Mouse (Mus musculus) forebrain, embryonic 15.5 days (tissue): ENCODE measurements at regions not wholly inside any gene's neighbourhood (a gene's known extent, or its start where the extent isn't known, plus 50 kb on each side); places are given as distances from the start of the nearest gene placed in this dataset.

Experiments
- ATAC-seq: fragments of 200-750 bp; cut with Nextera tagmentation; replicated peaks from 2 replicates; pipeline ENCODE4 v1.8.0; 2017; ENCODE audit warnings: mild to moderate bottlenecking, moderate TSS enrichment, moderate library complexity
- H3K27ac ChIP-seq: fragments of 300-500 bp; sonication (generic); replicated peaks from 2 replicates; pipeline ENCODE4 v1.5.1; 2015; ENCODE audit warnings: mild to moderate bottlenecking, inconsistent platforms
- H3K27me3 ChIP-seq: fragments of 300-500 bp; sonication (generic); 2 replicates; pipeline ENCODE4 v1.6.1; 2015; ENCODE audit warnings: inconsistent platforms
- H3K36me3 ChIP-seq: fragments of 300-500 bp; sonication (generic); 2 replicates; pipeline ENCODE4 v1.6.1; 2015; ENCODE audit warnings: mild to moderate bottlenecking, inconsistent platforms
- H3K4me1 ChIP-seq: fragments of 300-500 bp; sonication (generic); 2 replicates; pipeline ENCODE4 v1.6.1; 2015; ENCODE audit warnings: inconsistent platforms
- H3K4me2 ChIP-seq: fragments of 300-500 bp; sonication (generic); replicated peaks from 2 replicates; pipeline ENCODE4 v1.6.1; 2015; ENCODE audit warnings: mild to moderate bottlenecking, inconsistent platforms
- H3K4me3 ChIP-seq: fragments of 300-500 bp; sonication (generic); 2 replicates; pipeline ENCODE4 v1.5.1; 2015; ENCODE audit warnings: mild to moderate bottlenecking, inconsistent platforms
- H3K9ac ChIP-seq: fragments of 300-500 bp; sonication (generic); replicated peaks from 2 replicates; pipeline ENCODE4 v1.6.1; 2015; ENCODE audit warnings: mild to moderate bottlenecking, inconsistent platforms
- H3K9me3 ChIP-seq: fragments of 300-500 bp; sonication (generic); 2 replicates; pipeline ENCODE4 v1.6.1; 2016; ENCODE audit warnings: inconsistent platforms
- WGBS: fragments of 180-500 bp; shearing (Covaris S2); methylation state at CpG from one replicate; pipeline ENCODE4 v1.1.7; 2015; ENCODE audit warnings: mixed read lengths; 5-methylcytosine and 5-hydroxymethylcytosine counted together

DNA sequence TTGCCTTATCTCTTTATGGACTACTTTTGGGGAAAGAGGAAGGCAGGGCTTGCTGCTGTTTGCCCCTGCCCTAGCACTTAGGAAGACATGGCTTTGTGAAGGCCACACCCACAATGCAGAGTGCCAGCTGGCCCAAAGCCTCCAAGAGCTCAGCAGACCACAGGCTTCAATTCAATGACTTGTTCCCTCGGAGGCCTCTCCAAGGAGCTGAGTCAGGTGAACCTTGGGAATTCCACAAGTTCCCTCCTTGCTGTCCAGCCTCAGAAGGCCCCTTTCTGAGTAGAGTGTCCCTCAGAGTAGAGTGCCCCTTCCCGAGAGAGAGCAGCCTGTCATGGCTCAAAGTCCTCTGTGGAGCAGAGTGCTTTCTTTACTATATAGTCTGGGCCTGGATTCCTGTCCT, 177.9 kb downstream of the Gadd45g start:
- ATAC-seq = 0 out of 2 replicates have a peak, but pooled peaks have one; percentile 21
- H3K4me1 ChIP-seq = peaks cover 23% of the 10 kb centered on the region
- no peak overlapping the region for H3K9ac ChIP-seq
- H3K36me3 ChIP-seq = no peaks in the 10 kb centered on the region
- H3K4me2 ChIP-seq = no peak overlapping the region
- WGBS = 60% methylated on average over 2 of the region's 2 CpGs
- no peaks in the 10 kb centered on the region for H3K27me3 ChIP-seq
- no peak overlapping the region for H3K4me3 ChIP-seq
- H3K9me3 ChIP-seq = no peaks in the 10 kb centered on the region
- no peak overlapping the region for H3K27ac ChIP-seq

DNA sequence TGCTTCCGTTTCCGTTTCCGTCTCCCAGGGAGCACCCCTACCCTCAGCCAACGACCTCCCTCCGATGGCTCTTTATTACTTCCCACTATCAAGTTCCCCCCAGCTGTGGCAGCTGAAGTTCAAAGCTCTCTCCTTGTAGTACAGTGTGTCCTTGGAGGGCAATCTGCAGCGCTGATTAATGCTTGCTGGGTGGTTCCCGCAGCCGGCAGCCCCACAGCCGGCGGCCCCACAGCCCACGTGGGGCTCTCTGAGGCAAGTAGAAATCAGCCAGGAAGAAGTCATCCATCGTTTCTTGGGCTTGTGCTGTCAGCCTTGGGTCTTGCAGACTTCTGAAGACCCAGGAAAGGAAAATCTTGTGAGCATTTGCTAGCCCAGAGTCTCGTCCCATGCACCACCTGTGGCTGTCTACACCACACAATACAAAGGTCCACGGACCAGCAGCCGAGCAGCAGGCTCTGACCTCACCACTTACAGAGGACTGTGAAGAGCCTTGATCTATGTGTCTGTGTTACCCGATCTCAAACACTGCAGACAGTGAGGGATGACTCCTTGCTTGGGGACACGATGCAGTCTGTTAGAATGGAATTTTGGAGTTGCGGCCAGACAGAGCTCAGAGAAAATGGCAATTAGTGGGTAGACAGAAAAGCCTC, 178.5 kb downstream of the Gadd45g start:
- no peaks in the 10 kb centered on the region for H3K27me3 ChIP-seq

DNA sequence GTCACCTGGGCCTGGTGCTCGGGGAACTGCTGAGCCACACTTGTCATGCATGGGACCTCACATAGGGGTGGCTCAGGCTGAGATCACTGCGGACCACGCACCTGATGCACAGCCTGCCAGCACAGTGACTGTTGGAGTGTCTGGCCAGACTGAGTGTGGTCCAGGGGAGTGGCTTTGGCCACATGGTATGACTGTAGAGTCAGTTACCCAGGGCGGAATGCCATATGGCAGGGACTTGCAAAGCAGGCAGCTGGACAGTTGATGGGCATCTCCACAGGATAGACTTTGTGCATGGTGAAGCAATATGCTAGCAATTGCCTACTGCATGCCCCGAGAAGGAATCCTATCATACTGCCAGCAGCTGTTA, 179.0 kb downstream of the Gadd45g start:
- Histone ChIP-seq H3K36me3 (no peaks in the 10 kb centered on the region), H3K9ac (no peak overlapping the region), H3K4me2 (no peak overlapping the region), H3K27me3 (no peaks in the 10 kb centered on the region), H3K27ac (no peak overlapping the region), H3K9me3 (no peaks in the 10 kb centered on the region), H3K4me3 (no peak overlapping the region), H3K4me1 (peaks cover 19% of the 10 kb centered on the region)
- ATAC-seq = no peak
- WGBS = 84% methylated on average over 5 of the region's 5 CpGs

More for the DNA sequence above, 178.5 kb downstream of the Gadd45g start:
- no peak overlapping the region for H3K27ac ChIP-seq
- H3K9me3 ChIP-seq = no peaks in the 10 kb centered on the region
- H3K4me3 ChIP-seq = no peak overlapping the region
- H3K4me1 ChIP-seq = peaks cover 19% of the 10 kb centered on the region
- ATAC-seq = no peak
- no peak overlapping the region for H3K9ac ChIP-seq
- no peak overlapping the region for H3K4me2 ChIP-seq
- 60% methylated on average over 18 of the region's 18 CpGs for WGBS
- no peaks in the 10 kb centered on the region for H3K36me3 ChIP-seq

DNA sequence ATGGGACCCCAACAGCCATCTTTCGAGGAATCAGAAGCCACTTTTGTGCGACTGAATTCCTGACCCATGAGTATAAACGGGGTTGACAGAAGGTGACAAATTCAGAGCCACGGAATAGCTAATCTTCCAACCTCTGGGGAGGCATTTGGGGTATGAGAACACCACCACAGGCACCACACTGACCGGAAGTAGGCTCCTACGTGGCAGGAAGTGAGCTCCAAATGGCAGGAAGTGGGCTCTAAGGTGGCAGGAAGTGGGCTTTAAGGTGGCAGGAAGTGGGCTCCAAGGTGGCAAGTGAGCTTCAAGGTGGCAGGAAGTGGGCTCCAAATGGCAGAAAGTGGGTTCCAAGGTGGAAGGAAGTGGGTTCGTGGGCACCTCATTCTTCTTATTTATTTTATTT, 179.8 kb downstream of the Gadd45g start:
- no peak overlapping the region for H3K9ac ChIP-seq
- H3K36me3 ChIP-seq = no peaks in the 10 kb centered on the region
- peaks cover 14% of the 10 kb centered on the region for H3K4me1 ChIP-seq
- no peak overlapping the region for H3K4me3 ChIP-seq
- no peak overlapping the region for H3K4me2 ChIP-seq
- 92% methylated on average over 7 of the region's 7 CpGs for WGBS
- no peak for ATAC-seq
- no peaks in the 10 kb centered on the region for H3K9me3 ChIP-seq
- no peaks in the 10 kb centered on the region for H3K27me3 ChIP-seq
- H3K27ac ChIP-seq = no peak overlapping the region

DNA sequence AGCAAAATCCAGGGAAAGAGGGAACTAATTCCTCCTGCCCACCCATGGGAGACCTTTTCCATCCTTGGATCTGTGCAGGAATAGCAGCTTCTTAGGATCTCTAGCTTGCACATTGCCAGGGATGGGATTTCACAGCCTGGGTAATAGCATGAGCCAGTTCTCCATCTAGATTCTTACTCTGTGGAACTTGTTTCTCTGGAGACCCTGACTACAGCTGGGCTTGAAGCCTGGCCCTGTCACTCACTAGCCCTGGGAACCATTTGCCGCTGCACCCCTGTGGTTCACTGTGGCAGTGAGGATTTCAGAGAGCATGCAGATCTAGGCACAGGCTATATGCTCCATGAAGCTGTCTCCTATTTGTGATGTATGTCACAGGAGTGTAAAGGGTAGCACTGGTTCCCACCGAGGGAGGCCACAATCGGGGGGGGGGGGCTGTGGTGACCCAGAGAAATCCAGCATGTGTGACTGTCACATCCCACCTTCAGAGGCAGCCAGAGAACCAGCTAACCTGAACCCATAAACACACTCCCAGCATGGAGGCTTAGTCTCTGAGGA, 183.5 kb downstream of the Gadd45g start:
- 75% methylated on average over 3 of the region's 3 CpGs for WGBS

DNA sequence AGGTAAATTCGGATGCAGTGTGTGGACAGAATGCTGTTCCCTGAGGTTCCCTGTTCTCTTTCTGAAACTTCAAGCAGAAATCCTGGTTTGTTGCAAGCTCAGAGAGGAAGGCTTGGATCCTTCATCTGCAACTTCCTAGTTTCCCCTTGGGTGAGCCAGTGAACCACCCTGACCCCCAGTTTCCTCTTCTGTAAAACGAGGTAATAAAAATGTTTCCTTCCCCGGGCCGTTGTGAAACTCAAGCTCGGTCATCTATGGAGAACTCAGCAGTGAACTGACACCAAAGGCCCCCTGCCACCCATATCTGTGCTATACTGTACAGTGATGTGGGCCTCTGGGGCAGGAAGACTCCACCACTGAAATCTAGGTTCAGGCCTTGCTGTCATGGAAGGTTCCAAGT, 185.0 kb downstream of the Gadd45g start:
- H3K9ac ChIP-seq = no peak overlapping the region
- ATAC-seq = no peak
- no peaks in the 10 kb centered on the region for H3K9me3 ChIP-seq
- WGBS = 86% methylated on average over 5 of the region's 5 CpGs
- H3K4me3 ChIP-seq = no peak overlapping the region
- H3K27me3 ChIP-seq = no peaks in the 10 kb centered on the region
- no peaks in the 10 kb centered on the region for H3K36me3 ChIP-seq
- H3K4me1 ChIP-seq = no peaks in the 10 kb centered on the region
- H3K4me2 ChIP-seq = no peak overlapping the region
- H3K27ac ChIP-seq = no peak overlapping the region

More for the DNA sequence above, 183.5 kb downstream of the Gadd45g start:
- Histone ChIP-seq H3K36me3 (no peaks in the 10 kb centered on the region), H3K9me3 (no peaks in the 10 kb centered on the region), H3K4me3 (no peak overlapping the region), H3K27ac (no peak overlapping the region), H3K27me3 (no peaks in the 10 kb centered on the region), H3K9ac (no peak overlapping the region), H3K4me2 (no peak overlapping the region), H3K4me1 (peaks cover 2% of the 10 kb centered on the region; the same call in 1 of the 2 replicates)
- ATAC-seq = no peak

DNA sequence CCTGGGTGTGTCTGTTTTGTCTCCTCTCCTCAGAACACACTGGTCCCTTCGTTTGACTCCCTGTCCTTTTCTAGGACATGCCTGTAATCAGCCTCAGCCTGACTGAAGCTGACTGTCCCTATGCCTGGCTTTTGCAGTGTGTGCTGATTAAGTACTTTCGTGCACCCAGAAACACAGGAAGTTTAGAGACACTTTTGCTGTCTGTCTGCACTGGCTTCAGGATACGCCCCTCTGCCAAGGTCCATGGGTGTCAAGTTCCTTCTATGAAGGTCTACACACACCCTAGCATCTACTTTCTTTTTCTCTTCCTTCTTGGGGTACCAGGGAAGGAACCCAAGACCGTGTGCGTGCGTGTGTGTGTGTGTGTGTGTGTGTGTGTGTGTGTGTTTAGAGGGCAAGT, 189.3 kb downstream of the Gadd45g start:
- Histone ChIP-seq H3K27ac (no peak overlapping the region), H3K4me3 (no peak overlapping the region), H3K9ac (no peak overlapping the region), H3K9me3 (no peaks in the 10 kb centered on the region), H3K36me3 (no peaks in the 10 kb centered on the region), H3K4me2 (no peak overlapping the region), H3K4me1 (peaks cover 6% of the 10 kb centered on the region; the same call in 1 of the 2 replicates), H3K27me3 (no peaks in the 10 kb centered on the region)
- WGBS = 83% methylated on average over 6 of the region's 6 CpGs
- no peak for ATAC-seq

DNA sequence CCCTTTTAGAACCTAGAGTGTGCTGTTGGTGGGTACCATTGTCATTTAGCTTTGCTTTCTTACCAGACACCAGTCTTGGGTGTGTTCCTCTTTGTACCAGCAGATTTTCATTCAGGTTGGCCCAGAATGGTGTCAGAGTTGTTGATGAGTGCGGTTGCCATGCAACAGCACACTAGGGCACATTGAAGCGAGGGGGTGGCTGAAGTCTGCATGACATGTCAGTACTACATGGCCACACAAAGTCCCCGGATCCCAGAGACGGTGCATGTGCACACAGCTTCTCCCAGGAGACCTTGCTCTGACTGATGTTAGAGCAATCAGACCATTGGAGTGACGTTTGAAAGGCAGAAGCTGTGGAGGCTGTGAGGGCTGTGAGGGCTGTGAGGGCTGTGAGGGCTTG, 189.9 kb downstream of the Gadd45g start:
- 0 out of 2 replicates have a peak, but pooled peaks have one; percentile 34 for ATAC-seq
- H3K9me3 ChIP-seq = no peaks in the 10 kb centered on the region
- no peak overlapping the region for H3K4me3 ChIP-seq
- peaks cover 8% of the 10 kb centered on the region; the same call in 1 of the 2 replicates for H3K4me1 ChIP-seq
- no peak overlapping the region for H3K4me2 ChIP-seq
- no peak overlapping the region for H3K27ac ChIP-seq
- H3K27me3 ChIP-seq = no peaks in the 10 kb centered on the region
- H3K36me3 ChIP-seq = no peaks in the 10 kb centered on the region
- no peak overlapping the region for H3K9ac ChIP-seq
- WGBS = 67% methylated on average over 5 of the region's 5 CpGs

DNA sequence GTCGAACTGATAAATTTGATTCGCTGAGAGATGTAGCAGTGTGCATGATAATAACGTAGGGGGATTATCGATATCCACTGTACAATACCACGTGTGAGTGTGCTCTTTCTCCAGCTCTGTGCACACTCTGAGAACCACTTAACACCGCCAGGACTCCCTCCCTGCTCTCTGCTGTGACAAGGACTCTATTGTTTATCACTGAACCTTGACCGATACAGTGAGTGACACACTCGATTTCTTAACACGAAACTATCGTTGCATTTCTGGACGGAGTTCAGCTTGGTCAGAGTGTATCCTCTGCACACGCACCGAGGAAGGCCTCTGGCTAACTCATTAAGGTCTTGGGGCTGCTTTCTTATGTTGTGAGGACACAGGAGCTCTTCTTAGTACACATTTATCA, 190.7 kb downstream of the Gadd45g start:
- no peaks in the 10 kb centered on the region for H3K27me3 ChIP-seq

DNA sequence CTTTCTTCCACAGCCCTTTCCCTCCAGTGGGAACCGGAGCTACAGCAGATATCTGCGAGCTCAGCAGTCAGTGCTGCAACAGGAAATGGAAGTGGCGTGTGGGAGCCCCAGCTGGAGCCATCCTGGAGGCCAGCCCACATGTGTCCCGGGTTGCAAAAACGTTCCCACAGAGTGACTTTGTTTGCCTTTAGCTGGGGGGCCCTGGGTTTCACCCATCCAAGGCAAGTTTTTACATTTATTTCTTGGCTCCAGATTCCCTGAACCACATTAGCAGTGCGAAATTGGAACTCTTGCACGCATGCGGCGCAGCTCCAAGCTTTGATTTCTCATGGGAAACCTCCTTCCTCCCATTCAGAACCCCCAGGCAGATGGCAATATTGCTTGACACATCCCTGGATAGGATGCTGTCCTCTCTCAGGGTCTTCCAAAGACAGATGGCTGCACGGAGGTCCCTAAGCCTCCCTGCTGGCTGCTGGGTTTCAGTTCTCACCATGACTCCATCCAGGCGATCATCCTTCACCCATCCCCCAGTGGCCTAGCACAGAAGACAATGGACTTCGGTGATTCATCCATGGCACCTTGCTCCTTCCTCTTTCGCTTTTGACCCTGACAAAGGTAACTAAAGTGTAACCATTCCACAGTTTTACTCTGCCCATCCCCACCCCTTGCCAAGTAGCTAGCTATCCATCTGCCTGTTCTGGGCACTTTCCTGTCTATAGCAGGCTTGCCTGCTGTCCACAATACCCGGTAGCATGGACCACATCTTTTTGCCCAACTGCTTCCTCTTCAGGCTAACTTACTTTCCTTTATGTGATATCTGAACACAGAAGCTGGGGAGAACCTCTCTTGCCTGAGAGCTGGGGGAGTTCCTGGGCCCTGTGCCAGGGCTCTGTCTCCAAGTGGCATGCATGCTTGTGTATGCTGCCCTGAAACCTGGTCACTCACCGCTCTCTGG, 195.3 kb downstream of the Gadd45g start:
- WGBS = 58% methylated on average over 15 of the region's 15 CpGs
- peak; percentile 50; the same call in 1 of the 2 replicates for ATAC-seq
- peak overlapping the region; percentile 71 for H3K27ac ChIP-seq

More for the DNA sequence above, 190.7 kb downstream of the Gadd45g start:
- no peak overlapping the region for H3K4me3 ChIP-seq
- no peak overlapping the region for H3K9ac ChIP-seq
- H3K9me3 ChIP-seq = no peaks in the 10 kb centered on the region
- no peak; the same call in 1 of the 2 replicates for ATAC-seq
- 55% methylated on average over 13 of the region's 13 CpGs for WGBS
- no peak overlapping the region for H3K27ac ChIP-seq
- no peaks in the 10 kb centered on the region for H3K36me3 ChIP-seq
- peaks cover 17% of the 10 kb centered on the region for H3K4me1 ChIP-seq
- H3K4me2 ChIP-seq = no peak overlapping the region

DNA sequence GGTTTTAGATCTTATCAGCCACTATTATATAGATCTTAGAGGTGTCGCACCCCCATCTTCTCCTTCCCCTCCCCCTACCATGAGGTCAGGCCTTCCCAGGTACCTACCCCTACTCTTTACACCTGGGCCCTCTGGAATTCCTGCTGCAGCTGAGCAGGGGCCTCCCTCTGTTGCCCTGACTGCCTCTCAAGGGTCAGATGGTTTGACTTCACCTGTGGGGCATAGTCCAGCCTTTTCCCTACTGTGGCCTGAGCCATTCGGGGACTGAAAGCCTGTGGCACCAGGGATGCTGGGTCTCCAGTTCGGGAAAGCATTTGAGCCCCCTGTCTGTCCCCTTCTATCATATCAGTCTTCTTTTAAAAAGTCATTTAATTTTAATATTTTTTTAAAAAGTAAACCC, 196.4 kb downstream of the Gadd45g start:
- WGBS = 99% methylated on average over 3 of the region's 3 CpGs
- no peak for ATAC-seq
- no peaks in the 10 kb centered on the region for H3K9me3 ChIP-seq
- no peaks in the 10 kb centered on the region for H3K27me3 ChIP-seq
- no peak overlapping the region for H3K4me3 ChIP-seq
- no peaks in the 10 kb centered on the region for H3K36me3 ChIP-seq
- no peak overlapping the region for H3K9ac ChIP-seq
- no peak overlapping the region for H3K27ac ChIP-seq
- H3K4me1 ChIP-seq = peaks cover 40% of the 10 kb centered on the region
- no peak overlapping the region for H3K4me2 ChIP-seq

More for the DNA sequence above, 195.3 kb downstream of the Gadd45g start:
- Histone ChIP-seq H3K36me3 (no peaks in the 10 kb centered on the region), H3K4me1 (peaks cover 35% of the 10 kb centered on the region), H3K4me3 (no peak overlapping the region), H3K9ac (no peak overlapping the region), H3K4me2 (no peak overlapping the region), H3K9me3 (no peaks in the 10 kb centered on the region), H3K27me3 (no peaks in the 10 kb centered on the region)

DNA sequence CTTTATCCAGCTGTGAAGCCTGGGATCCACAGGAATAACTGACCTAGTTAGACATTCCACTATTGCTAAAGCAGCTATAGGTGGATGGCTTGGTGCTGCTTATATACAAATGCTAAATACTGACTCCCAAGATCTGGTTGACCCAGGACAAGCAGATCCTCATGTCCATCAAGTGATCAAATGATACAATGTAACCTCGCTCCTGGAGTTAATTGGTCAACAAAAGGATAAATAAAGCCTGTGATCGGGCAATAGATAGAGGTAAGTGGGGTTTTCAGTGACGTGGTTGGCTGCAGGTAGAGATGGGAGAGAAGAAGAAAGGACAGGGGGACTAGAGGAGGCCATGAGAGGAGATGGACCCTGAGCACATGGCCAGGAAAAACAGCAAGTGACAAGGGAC, 197.4 kb downstream of the Gadd45g start:
- Histone ChIP-seq H3K27me3 (no peaks in the 10 kb centered on the region), H3K9ac (no peak overlapping the region), H3K4me1 (peaks cover 46% of the 10 kb centered on the region), H3K4me3 (no peak overlapping the region), H3K27ac (no peak overlapping the region), H3K36me3 (no peaks in the 10 kb centered on the region), H3K4me2 (no peak overlapping the region), H3K9me3 (no peaks in the 10 kb centered on the region)
- WGBS = 86% methylated on average over 3 of the region's 3 CpGs
- ATAC-seq = no peak
